ENCODE assay signal across 9 mouse cellular contexts in genomic region chr5:114138277-114139164, GRCm38 (mm10). TPM values are rescaled to one million over a fixed set of nuclear protein-coding genes. Genes with fewer than 3 reads are reported as not detected.
DNase-seq lines count a peak whose midpoint lies in the region; TF ChIP-seq lines count a peak whose summit lies in the region.
"Had no signal": no experiment of that assay in that cellular context is flagged by ENCODE, and none has a peak within 500 bp of the region (broad histone marks: within the 10 kb centered on the region; RNA-seq: fewer than 3 reads in every experiment).

No protein-coding gene starts in this region.

- no peak for TF ChIP-seq CTCF in lung, adult 2 months (IDR thresholded peaks at IDR 0.05; ENCODE audit: insufficient read depth, low read length)

- no peak for TF ChIP-seq POLR2A in lung, adult 2 months (IDR thresholded peaks at IDR 0.05; ENCODE audit: borderline replicate concordance, extremely low read depth, low read depth, low read length)

- intact Hi-C loops in heart, postnatal 36 days (cut with DNase I), result no loop called here
- intact Hi-C loops in left cerebral cortex, postnatal 25 days (cut with DNase I), result loop anchor here (10.0 kb wide), 1 partner anchor 166 kb away; no protein-coding TSS in a partner anchor

- no peak overlapping the region for H3K4me3 ChIP-seq in lung, adult 2 months (replicated peaks; ENCODE audit: extremely low read depth, low read depth, low read length)

- H3K4me1 ChIP-seq in lung, adult 2 months (ENCODE audit: control insufficient read depth, insufficient read depth, low read length), result peaks cover 10% of the 10 kb centered on the region

- DNase-seq in ovary, postnatal 36 days (ENCODE audit: low spot score), result peak; percentile 42
- no peak for DNase-seq in ovary, postnatal 10 days (ENCODE audit: low spot score)
- DNase-seq in heart, postnatal 36 days, result peak; percentile 40 to 44
- DNase-seq in lung, adult 2 months, result peak; percentile 21
- no peak for DNase-seq in embryo, embryonic 11 days
- no peak for DNase-seq in spleen, adult 18-20 months
- DNase-seq in T-cell, adult 2 months (ENCODE audit: low spot score), result no peak
- DNase-seq in left cerebral cortex, postnatal 25 days (ENCODE audit: low spot score in 2 of 2), result no peak

- 47% methylated on average over 21 of the region's 21 CpGs for WGBS in lung, adult 2 months

RNA-seq across cellular contexts. Expression of gene Acacb, which starts 7.8 kb away (rescaled TPM):
- total RNA-seq in heart, postnatal 36 days (2021), result 100 to 1,000 TPM; 232 to 242 TPM
- 20.0 and 37.5 TPM in 2 replicates for polyA plus RNA-seq in lung, adult 2 months (2012; rRNA removed)
- total RNA-seq in left cerebral cortex, postnatal 25 days (2021), result 1 to 10 TPM; 4.0 to 4.7 TPM

RNA-seq across cellular contexts. Expression of gene Ung, which starts 8.3 kb away (rescaled TPM):
- 10 to 100 TPM; 26.4 to 27.3 TPM for total RNA-seq in heart, postnatal 36 days (2021)
- 2.2 and 3.0 TPM in 2 replicates for polyA plus RNA-seq in lung, adult 2 months (2012; rRNA removed)
- total RNA-seq in left cerebral cortex, postnatal 25 days (2021), result 1 to 10 TPM; 3.4 to 4.9 TPM

RNA-seq across cellular contexts. Expression of gene Alkbh2, which starts 10.5 kb away (rescaled TPM):
- 1 to 10 TPM; 1.2 to 1.5 TPM for total RNA-seq in heart, postnatal 36 days (2021)
- 7.7 and 8.6 TPM in 2 replicates for polyA plus RNA-seq in lung, adult 2 months (2012; rRNA removed)
- 1 to 10 TPM; 5.2 to 5.4 TPM for total RNA-seq in left cerebral cortex, postnatal 25 days (2021)

RNA-seq across cellular contexts. Expression of gene Svop, which starts 47.2 kb away (rescaled TPM):
- not detected for total RNA-seq in heart, postnatal 36 days (2021)
- not detected in 2 replicates for polyA plus RNA-seq in lung, adult 2 months (2012; rRNA removed)
- 100 to 1,000 TPM; 187 to 192 TPM for total RNA-seq in left cerebral cortex, postnatal 25 days (2021)
- total RNA-seq: heart, adult 18-20 months had no signal

Comparison
In these comparisons a context has a peak if more than half of its experiments do, and no peak if none do; other contexts are left out.
1. DNase-seq: peak in ovary, postnatal 36 days (single experiment), heart, postnatal 36 days (2 of 2) and lung, adult 2 months (single experiment); none in ovary, postnatal 10 days (single experiment), embryo, embryonic 11 days (single experiment), spleen, adult 18-20 months (0 of 2), T-cell, adult 2 months (single experiment) and left cerebral cortex, postnatal 25 days (0 of 2).
2. RNA of gene Acacb, which starts 7.8 kb away (total RNA-seq): 232 to 242 TPM in heart, postnatal 36 days; 4.0 to 4.7 TPM in left cerebral cortex, postnatal 25 days; every median in the first group is over 10 times any median in the second.
3. RNA of gene Ung, which starts 8.3 kb away (total RNA-seq): 26.4 to 27.3 TPM in heart, postnatal 36 days; 3.4 to 4.9 TPM in left cerebral cortex, postnatal 25 days; every median in the first group is over 4 times any median in the second.